11 mouse cellular contexts compared by ENCODE assay signal in genomic region chr17:29394106-29394760, GRCm38 (mm10). TPM values are rescaled to one million over a fixed set of nuclear protein-coding genes. Genes with fewer than 3 reads are reported as not detected.
DNase-seq lines count a peak whose midpoint lies in the region; ATAC-seq and TF ChIP-seq lines count a peak whose summit lies in the region.
"Had no signal": no experiment of that assay in that cellular context is flagged by ENCODE, and none has a peak within 500 bp of the region (broad histone marks: within the 10 kb centered on the region; RNA-seq: fewer than 3 reads in every experiment).

No protein-coding gene starts in this region.

- H3K4me2 ChIP-seq in liver, embryonic 15.5 days: 0 out of 2 replicates have a peak overlapping the region, but pooled peaks have one; percentile 42
- H3K4me2 ChIP-seq: midbrain, embryonic 12.5 days had no signal

- no peak for DNase-seq in liver, adult 2 months (ENCODE audit: extremely low read depth, low read depth, low spot score)
- DNase-seq in liver: no peak
- peak; percentile 81 for DNase-seq in adrenal gland, adult 2 months
- DNase-seq in thymus, postnatal 10 days (ENCODE audit: low spot score in 2 of 2): peak; percentile 27 to 47
- no peak for DNase-seq in neural tube, embryonic 10.5 days (ENCODE audit: extremely low spot score, low spot score)
- DNase-seq in layer of hippocampus, adult 9-11 months: no peak
- no peak for DNase-seq in gastrocnemius, postnatal 25 days
- DNase-seq: cerebellum, postnatal 25 days; right cerebral cortex, postnatal 25 days had no signal

- ATAC-seq in liver, embryonic 15.5 days (ENCODE audit: insufficient read depth): no peak

- H3K9me3 ChIP-seq in liver, embryonic 15.5 days (replicated peaks): no peaks in the 10 kb centered on the region
- H3K9me3 ChIP-seq: midbrain, embryonic 12.5 days had no signal

- H3K79me2 ChIP-seq in liver, adult 2 months (ENCODE audit: control insufficient read depth, insufficient read depth, low read length): no peaks in the 10 kb centered on the region

- TF ChIP-seq CTCF in liver, adult 2 months (IDR thresholded peaks at IDR 0.05; ENCODE audit: low read depth, low read length): no peak

- WGBS in liver, adult 2 months: 66% methylated on average over 9 of the region's 9 CpGs
- 22% methylated on average over 9 of the region's 9 CpGs for WGBS in liver, embryonic 15.5 days (ENCODE audit: insufficient replicate concordance)

- no peak overlapping the region for H3K4me3 ChIP-seq in liver, adult 2 months (ENCODE audit: insufficient read depth, low read depth, low read length)
- no peak overlapping the region for H3K4me3 ChIP-seq in liver, embryonic 15.5 days (replicated peaks)
- H3K4me3 ChIP-seq: midbrain, embryonic 12.5 days had no signal

- peak overlapping the region; percentile 10; the same call in 1 of the 2 replicates for H3K27ac ChIP-seq in liver, adult 2 months (replicated peaks; ENCODE audit: insufficient read depth, low read depth, low read length)
- H3K27ac ChIP-seq in liver, embryonic 15.5 days (replicated peaks): peak overlapping the region; percentile 71
- H3K27ac ChIP-seq: midbrain, embryonic 12.5 days had no signal

- no peak overlapping the region for H3K9ac ChIP-seq in liver, adult 2 months (ENCODE audit: low read depth, low read length)
- H3K9ac ChIP-seq in liver, embryonic 15.5 days: no peak overlapping the region
- H3K9ac ChIP-seq: midbrain, embryonic 12.5 days had no signal

- H3K4me1 ChIP-seq in liver, adult 2 months (ENCODE audit: control insufficient read depth, insufficient read depth, low read length): peaks cover 19% of the 10 kb centered on the region
- H3K4me1 ChIP-seq in liver, embryonic 15.5 days (replicated peaks): peaks cover 80% of the 10 kb centered on the region

- H3K36me3 ChIP-seq in liver, adult 2 months (ENCODE audit: control insufficient read depth, insufficient read depth, low read length): no peaks in the 10 kb centered on the region
- no peaks in the 10 kb centered on the region for H3K36me3 ChIP-seq in liver, embryonic 15.5 days (replicated peaks)
- H3K36me3 ChIP-seq: midbrain, embryonic 12.5 days had no signal

- no peak for TF ChIP-seq POLR2A in liver, adult 2 months (IDR thresholded peaks at IDR 0.05; ENCODE audit: extremely low read depth, insufficient read depth, low read length)

- H3K27me3 ChIP-seq in liver, adult 2 months (ENCODE audit: control insufficient read depth, insufficient read depth, low read length): no peaks in the 10 kb centered on the region
- H3K27me3 ChIP-seq in liver, embryonic 15.5 days: peaks cover 7% of the 10 kb centered on the region; the same call in 1 of the 2 replicates

RNA-seq across cellular contexts. Expression of gene Fgd2, which starts 33.5 kb away (rescaled TPM):
- total RNA-seq in liver, adult 2 months (2014; rRNA removed): 7.6 and 8.9 TPM in 2 replicates
- polyA plus RNA-seq in liver, adult 2 months (2012; rRNA removed): 4.0 and 8.8 TPM in 2 replicates
- 1 to 10 TPM; 2.6 to 3.4 TPM for total RNA-seq in adrenal gland, adult 2 months (2021)
- 10.0 and 17.2 TPM in 2 replicates for polyA plus RNA-seq in adrenal gland, adult 2 months (2012; rRNA removed)
- polyA plus RNA-seq in liver, embryonic 15.5 days (2015; fragmentation: Nextera tagmentation; extraction: Ambion mirVana): 6.5 and 8.4 TPM in 2 replicates
- 1 to 10 TPM; 1.2 to 1.6 TPM for total RNA-seq in gastrocnemius, postnatal 25 days (2021)

RNA-seq across cellular contexts. Expression of gene Mtch1, which starts 46.5 kb away (rescaled TPM):
- total RNA-seq in liver, adult 2 months (2014; rRNA removed): 82.7 and 93.8 TPM in 2 replicates
- 136 and 143 TPM in 2 replicates for polyA plus RNA-seq in liver, adult 2 months (2012; rRNA removed)
- total RNA-seq in adrenal gland, adult 2 months (2021): 100 to 1,000 TPM; 220 to 280 TPM
- 331 and 392 TPM in 2 replicates for polyA plus RNA-seq in adrenal gland, adult 2 months (2012; rRNA removed)
- 59.4 and 74.4 TPM in 2 replicates for polyA plus RNA-seq in liver, embryonic 15.5 days (2015; fragmentation: Nextera tagmentation; extraction: Ambion mirVana)
- 100 to 1,000 TPM; 104 to 106 TPM for total RNA-seq in gastrocnemius, postnatal 25 days (2021)

Comparison
In these comparisons a context has a peak if more than half of its experiments do, and no peak if none do; other contexts are left out.
1. DNase-seq: peak in adrenal gland, adult 2 months (single experiment) and thymus, postnatal 10 days (2 of 2); none in liver, adult 2 months (single experiment), liver (single experiment), neural tube, embryonic 10.5 days (single experiment), layer of hippocampus, adult 9-11 months (single experiment) and gastrocnemius, postnatal 25 days (single experiment).